Mouse (Mus musculus) thymus, postnatal 0 days (tissue): Measurements from ENCODE around the gene Cox7a1. TPM values are rescaled to one million over a fixed set of nuclear protein-coding genes. Genes with fewer than 3 reads are reported as not detected.
"Not testable (repeated sequence)": the region's sequence is repeated elsewhere in the genome, so short reads cannot be mapped to it uniquely, and the experiment has no call there.

Experiments used
- DNase-seq: peaks from one replicate; pipeline ENCODE4 v3.0.0-alpha.2; 2015; ENCODE audit warnings: low spot score
- polyA plus RNA-seq: library from polyadenylated mRNA; unstranded; fragments of >200 nt; fragmentation: Nextera tagmentation; extraction: Ambion mirVana; gene quantifications from 2 replicates; pipeline ENCODE4 v1.2.1, GENCODE M21; 2015

Cox7a1 gene
- 9.2 and 11.6 TPM in 2 replicates for polyA plus RNA-seq

- DNase-seq, result peak; percentile 86
Observed at GRCm38 (mm10) chr7:30183879-30184289, at the start of gene Cox7a1. TSS of gene Cox7a1 (plus strand) at chr7:30184144.

GRCm38 (mm10) chr7:30136826-30137225 is 47.1 kb upstream of the Cox7a1 start:
- DNase-seq, result no peak

GRCm38 (mm10) chr7:30143170-30143554 is 40.8 kb upstream of the Cox7a1 start:
- no peak for DNase-seq

GRCm38 (mm10) chr7:30143555-30144209 is 40.3 kb upstream of the Cox7a1 start:
- peak; percentile 67 for DNase-seq

- DNase-seq, result no peak
Observed at GRCm38 (mm10) chr7:30147011-30147410, 36.9 kb upstream of the Cox7a1 start.

- DNase-seq, result no peak
Observed at GRCm38 (mm10) chr7:30154040-30154439, 29.9 kb upstream of the Cox7a1 start.

GRCm38 (mm10) chr7:30155507-30155906 is 28.4 kb upstream of the Cox7a1 start:
- no peak for DNase-seq

GRCm38 (mm10) chr7:30163113-30163512 is 20.8 kb upstream of the Cox7a1 start:
- DNase-seq, result no peak

- no peak for DNase-seq
Observed at GRCm38 (mm10) chr7:30164745-30165144, 19.2 kb upstream of the Cox7a1 start.

- DNase-seq, result no peak
Observed at GRCm38 (mm10) chr7:30168914-30169582, 14.9 kb upstream of the Cox7a1 start.

GRCm38 (mm10) chr7:30169583-30170282 is 14.2 kb upstream of the Cox7a1 start, which contains the start of gene Zfp146:
TSS of gene Zfp146 (minus strand) at chr7:30169750.
- peak; percentile 91 for DNase-seq

GRCm38 (mm10) chr7:30170283-30170951 is 13.5 kb upstream of the Cox7a1 start:
- DNase-seq, result no peak

GRCm38 (mm10) chr7:30176474-30176873 is 7.5 kb upstream of the Cox7a1 start:
- peak; percentile 47 for DNase-seq

- no peak for DNase-seq
Observed at GRCm38 (mm10) chr7:30178256-30178655, 5.7 kb upstream of the Cox7a1 start.

GRCm38 (mm10) chr7:30181308-30181707 is 2.6 kb upstream of the Cox7a1 start:
- DNase-seq, result peak; percentile 81

- not testable (repeated sequence) for DNase-seq
Observed at GRCm38 (mm10) chr7:30181929-30182328, 2.0 kb upstream of the Cox7a1 start.

GRCm38 (mm10) chr7:30183189-30183588 is 755 bp upstream of the Cox7a1 start:
- DNase-seq, result not testable (repeated sequence)

GRCm38 (mm10) chr7:30184641-30185348 is 851 bp downstream of the Cox7a1 start:
- DNase-seq, result no peak

GRCm38 (mm10) chr7:30188344-30189115 is 4.6 kb downstream of the Cox7a1 start:
- no peak for DNase-seq

- DNase-seq, result no peak
Observed at GRCm38 (mm10) chr7:30189116-30189491, 5.2 kb downstream of the Cox7a1 start.
